Mouse (Mus musculus) cerebellum, adult (tissue): ENCODE measurements around the gene Grin3b.

Source experiments
- ATAC-seq: cut with Nextera tagmentation; 2 replicates; pipeline ENCODE4 v1.9.2; 2017; ENCODE audit warnings: mild to moderate bottlenecking, moderate library complexity, mixed read lengths; ENCODE audit not compliant: insufficient number of reproducible peaks, low FRiP score, low TSS enrichment

Grin3b gene

GRCm38 (mm10) chr10:79970415-79971182 lies at the start of gene Grin3b:
Grin3b (plus strand) TSS chr10:79970715.
- no peak for ATAC-seq

GRCm38 (mm10) chr10:79920958-79921535 lies 49.5 kb upstream of the Grin3b start, which contains the start of gene R3hdm4:
R3hdm4 (minus strand) TSS chr10:79921208.
- ATAC-seq, result no peak

- no peak for ATAC-seq
Observed at GRCm38 (mm10) chr10:79921572-79921971, 48.9 kb upstream of the Grin3b start.

- no peak for ATAC-seq
Observed at GRCm38 (mm10) chr10:79924998-79925784, 45.3 kb upstream of the Grin3b start.

GRCm38 (mm10) chr10:79925785-79926490 lies 44.6 kb upstream of the Grin3b start:
- no peak for ATAC-seq

- ATAC-seq, result peak; percentile 39; the same call in 1 of the 2 replicates
Observed at GRCm38 (mm10) chr10:79926491-79927323, 43.8 kb upstream of the Grin3b start, which contains the start of gene Arid3a. Arid3a (plus strand) TSS chr10:79927043.

GRCm38 (mm10) chr10:79927324-79928029 lies 43.0 kb upstream of the Grin3b start:
- no peak for ATAC-seq

GRCm38 (mm10) chr10:79928030-79928694 lies 42.4 kb upstream of the Grin3b start:
- no peak for ATAC-seq

- no peak for ATAC-seq
Observed at GRCm38 (mm10) chr10:79928907-79929701, 41.4 kb upstream of the Grin3b start.

- ATAC-seq, result no peak
Observed at GRCm38 (mm10) chr10:79929967-79930825, 40.3 kb upstream of the Grin3b start.

- no peak for ATAC-seq
Observed at GRCm38 (mm10) chr10:79930826-79931186, 39.7 kb upstream of the Grin3b start.

GRCm38 (mm10) chr10:79931797-79932196 lies 38.7 kb upstream of the Grin3b start:
- no peak for ATAC-seq

- peak; percentile 10; the same call in 1 of the 2 replicates for ATAC-seq
Observed at GRCm38 (mm10) chr10:79932736-79933135, 37.8 kb upstream of the Grin3b start.

- no peak for ATAC-seq
Observed at GRCm38 (mm10) chr10:79933145-79933679, 37.3 kb upstream of the Grin3b start.

GRCm38 (mm10) chr10:79933861-79934260 lies 36.7 kb upstream of the Grin3b start:
- no peak for ATAC-seq

GRCm38 (mm10) chr10:79934272-79934721 lies 36.2 kb upstream of the Grin3b start:
- no peak for ATAC-seq
